Mouse (Mus musculus): ENCODE data around the gene Acox1.

Acox1 gene

DNA sequence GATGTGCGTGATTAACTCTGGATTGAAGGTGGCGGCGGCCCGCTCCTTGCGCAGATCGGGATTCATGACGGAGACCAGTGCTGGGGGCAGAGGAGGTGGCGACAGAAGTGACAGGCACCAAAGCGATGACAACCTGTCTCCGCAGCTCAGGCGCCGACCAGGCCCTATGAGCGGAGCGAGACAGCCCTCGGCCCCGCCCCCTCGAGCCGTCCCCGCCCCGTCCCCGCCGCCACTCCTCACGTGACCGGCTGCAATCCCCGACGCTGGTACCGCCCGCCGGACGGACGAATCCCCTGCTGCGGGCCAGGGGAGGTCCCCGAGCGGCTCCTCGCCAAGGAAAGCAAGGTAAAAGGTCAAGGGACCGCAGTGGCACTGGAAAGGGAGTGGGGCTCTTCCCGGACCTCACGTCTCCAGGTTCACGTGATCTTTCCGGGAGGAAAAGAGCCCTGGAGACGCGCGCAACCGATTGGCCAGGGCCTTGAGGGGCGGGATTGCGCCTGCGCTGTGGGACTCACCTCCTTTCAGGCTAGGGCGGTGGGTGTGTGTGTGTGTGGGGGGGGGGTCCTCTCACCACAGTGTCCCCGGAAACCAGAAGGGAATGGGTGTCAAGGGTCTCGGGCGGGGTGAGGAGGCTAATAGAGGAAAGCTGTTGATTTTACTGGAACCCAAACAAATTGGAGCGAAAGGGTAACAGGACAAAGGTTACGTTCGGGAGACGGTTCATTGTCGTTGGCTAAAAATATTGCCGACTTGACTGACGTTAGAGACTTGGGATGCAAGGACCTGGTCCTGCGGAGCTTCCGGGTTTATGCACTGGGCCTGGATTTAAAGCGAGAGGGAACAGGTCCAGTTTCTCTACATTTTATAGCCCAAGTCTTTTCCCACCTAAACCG, at the start of gene Acox1, which contains the start of gene Ten1:
Gene Acox1 (minus strand): TSS at position 407 of the 893 bp plus-strand sequence.
Gene Ten1 (plus strand): TSS at position 217 of the 893 bp plus-strand sequence.
- in situ Hi-C loops (cut with MseI, MboI): no loop called here

DNA sequence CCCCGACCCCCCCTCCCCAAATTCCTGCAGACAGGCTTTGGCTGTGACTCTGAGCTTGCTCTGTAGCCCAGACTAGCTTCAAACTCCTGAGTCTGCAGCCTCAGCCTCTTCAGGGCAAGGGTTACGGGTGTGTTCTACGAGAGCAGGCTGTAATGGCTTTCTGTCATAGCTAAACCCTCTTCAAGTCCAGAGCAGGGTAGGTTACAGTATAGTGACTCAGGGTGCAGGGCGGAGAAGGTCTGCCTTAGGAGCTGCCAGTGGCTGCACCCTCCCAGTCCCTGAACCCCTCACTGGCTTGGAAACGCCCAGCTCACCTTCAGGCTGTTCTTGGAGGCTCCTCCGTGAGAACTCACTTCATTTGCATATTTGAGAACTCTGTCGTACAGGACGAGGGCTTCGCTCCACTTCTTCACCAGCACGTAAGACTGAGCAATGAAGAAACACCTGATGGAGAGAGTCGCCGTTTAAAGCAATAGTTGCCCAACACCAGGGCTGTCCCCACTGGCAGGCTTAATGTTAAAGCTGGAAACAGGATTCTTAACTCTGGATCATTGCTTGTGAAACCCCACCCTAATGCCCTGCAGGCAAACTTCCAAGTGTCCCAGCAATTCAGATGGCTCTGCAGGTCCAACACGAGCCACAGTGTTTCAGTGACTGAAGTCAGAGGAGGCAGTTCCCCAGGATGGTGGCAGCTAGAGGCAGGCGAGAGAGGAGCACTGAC, 48.8 kb upstream of the Acox1 start:
- in situ Hi-C loops (cut with MseI, MboI): no loop called here

DNA sequence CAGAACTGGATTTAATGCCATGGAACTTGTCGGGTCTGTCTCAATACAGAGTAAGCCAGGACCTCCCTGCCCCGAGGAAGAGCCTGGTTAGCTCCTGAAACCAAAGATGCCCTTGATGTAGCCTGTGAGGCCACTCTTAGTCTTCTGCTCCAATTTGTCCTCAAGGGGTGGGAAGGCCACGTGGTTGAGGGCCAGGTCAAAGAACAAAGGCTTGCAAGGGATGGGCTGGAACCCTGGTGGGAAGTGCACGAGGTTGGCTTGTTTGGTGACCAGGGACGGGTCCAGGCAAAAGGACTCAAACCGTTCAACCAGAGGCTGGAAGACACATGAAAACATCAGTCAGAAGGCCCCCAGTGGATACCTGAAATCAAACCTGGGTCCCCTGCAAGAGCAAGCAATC, 46.8 kb upstream of the Acox1 start:
- in situ Hi-C loops (cut with MseI, MboI): no loop called here

DNA sequence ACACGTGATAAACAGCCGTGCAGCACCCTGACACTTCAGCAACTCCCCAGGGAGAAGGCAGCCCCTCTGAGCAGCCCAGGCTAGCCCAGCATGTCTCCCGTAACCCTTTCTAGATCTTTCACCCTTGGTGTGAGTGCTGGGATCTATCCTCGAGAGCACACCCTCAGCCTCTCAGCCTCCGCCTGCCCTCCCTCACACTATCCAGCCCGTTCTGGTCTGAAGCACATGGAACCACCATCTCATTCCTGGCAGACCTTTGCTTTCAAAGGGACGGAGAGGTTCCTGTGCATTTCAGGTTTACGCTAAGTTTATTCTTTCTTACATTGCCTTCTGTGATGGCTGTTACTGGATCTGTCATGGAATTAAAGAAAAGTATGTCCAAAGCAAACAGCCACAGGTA, 45.7 kb upstream of the Acox1 start:
- in situ Hi-C loops (cut with MseI, MboI): no loop called here

DNA sequence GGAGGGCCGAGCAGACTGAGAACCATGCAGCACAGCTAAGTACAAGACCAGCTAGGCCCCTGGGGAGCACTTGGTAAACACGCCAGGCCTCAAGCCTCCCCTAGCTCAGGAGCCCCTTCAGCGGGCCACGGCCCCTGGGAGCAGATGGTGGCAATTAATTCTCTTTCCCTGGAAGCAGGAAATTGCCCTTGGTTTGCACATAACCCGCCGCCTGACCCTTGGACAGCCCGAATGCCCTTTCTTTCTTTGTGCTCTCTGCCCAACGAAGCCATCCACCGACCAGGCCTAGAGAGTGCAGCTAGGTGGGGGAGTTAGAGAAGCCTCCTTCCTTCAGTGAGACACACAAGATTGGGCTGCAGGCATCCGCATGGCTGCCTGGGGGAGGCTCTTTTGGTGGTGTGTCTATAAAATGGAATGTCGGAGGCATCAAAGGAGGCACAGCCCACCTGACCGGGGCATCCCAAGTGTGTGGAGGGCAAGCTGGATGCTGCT, 42.9 kb upstream of the Acox1 start:
- in situ Hi-C loops (cut with MseI, MboI): no loop called here

DNA sequence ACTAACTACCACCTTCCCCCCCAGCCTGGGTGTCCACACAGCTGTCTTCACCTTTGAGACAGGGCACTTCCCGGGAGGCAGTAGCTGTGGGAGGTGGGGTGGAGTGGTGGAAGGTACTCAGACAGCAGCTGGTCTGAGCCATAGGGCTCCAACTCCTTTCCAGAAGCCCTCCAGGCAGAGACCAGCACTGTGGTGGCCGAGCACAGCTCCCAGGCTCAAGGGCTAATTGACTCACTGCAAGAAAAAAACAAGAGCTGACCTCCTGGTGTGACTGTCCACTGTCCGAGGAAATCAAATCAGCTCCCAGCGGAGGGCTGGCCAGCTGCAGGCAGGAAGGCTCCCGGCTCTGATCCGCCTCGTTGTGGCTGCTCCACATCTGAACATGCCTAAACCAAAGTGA, 41.0 kb upstream of the Acox1 start:
- in situ Hi-C loops (cut with MseI, MboI): no loop called here

DNA sequence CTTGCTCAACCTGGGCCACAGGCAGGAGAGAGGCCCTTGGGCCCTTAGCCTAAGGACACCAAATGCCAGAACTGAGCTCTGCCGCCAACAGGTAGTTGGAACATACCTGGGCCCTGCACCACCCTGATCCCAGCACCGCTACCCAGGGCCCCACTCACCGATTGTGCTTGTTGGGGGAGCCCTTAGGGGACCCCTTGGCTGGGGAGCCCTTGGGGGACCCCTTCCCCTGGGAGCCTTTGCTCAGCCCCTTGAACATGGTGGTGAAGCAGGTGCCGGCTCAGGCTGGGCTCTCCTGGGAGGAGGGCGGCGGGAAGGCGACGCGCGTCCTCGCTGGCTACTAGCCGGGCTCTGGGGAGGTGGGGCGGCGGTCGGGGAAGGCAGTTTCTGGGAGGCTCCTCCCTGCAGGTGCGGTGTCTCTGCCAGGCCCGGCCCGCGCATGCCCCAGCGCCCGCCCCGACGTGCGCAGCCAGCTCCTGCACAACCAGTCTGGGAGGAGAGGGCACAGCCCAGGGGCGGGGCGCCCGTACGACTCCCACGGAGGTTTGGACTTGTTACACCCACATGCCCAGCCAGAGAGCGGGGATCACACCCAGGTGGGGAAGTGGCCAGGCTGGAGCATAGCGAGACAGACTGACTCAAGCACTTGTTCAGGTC, 39.0 kb upstream of the Acox1 start, which contains the start of gene Evpl:
Gene Evpl (minus strand): TSS at position 336 of the 654 bp plus-strand sequence.
- in situ Hi-C loops (cut with MseI, MboI): no loop called here

DNA sequence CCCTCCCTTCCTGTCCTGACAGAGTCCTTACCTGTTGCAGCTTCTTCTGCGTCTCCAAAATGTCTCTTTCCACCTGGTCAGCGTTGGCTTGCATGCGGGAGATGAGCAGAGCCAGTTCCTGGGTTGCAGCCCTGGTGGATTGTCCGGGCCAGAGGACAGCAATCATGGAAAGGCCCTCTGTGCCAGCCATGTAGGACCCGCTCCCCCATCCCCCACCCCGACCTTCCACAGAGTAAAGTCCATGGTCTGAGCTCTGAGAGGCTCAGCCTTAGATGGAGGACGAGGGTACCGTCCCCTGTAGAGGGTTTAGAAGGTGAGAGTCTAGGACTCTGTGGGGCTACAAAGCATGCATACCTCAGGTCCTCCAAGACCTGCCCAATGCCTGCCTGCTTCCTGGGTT, 36.1 kb upstream of the Acox1 start:
- in situ Hi-C loops (cut with MseI, MboI): no loop called here

DNA sequence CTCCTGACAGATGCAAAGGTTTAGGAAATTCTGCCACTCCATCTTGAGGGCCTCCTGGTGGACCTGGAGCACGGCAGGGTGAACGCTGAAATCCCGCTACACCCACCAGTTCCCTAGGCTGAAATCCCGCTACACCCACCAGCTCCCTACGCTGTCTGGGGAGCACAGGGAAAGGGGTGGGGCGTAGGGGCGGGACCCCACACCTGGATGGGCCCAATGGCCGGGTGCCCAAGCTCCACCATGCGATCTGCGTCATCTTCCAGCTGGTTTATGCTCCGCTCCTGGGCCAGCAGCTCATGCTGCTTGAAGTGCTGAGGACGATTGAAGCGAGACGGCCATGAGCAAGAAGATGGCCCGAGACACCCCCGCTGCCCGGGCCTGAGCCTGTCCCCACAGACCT, 33.6 kb upstream of the Acox1 start:
- in situ Hi-C loops (cut with MseI, MboI): no loop called here

DNA sequence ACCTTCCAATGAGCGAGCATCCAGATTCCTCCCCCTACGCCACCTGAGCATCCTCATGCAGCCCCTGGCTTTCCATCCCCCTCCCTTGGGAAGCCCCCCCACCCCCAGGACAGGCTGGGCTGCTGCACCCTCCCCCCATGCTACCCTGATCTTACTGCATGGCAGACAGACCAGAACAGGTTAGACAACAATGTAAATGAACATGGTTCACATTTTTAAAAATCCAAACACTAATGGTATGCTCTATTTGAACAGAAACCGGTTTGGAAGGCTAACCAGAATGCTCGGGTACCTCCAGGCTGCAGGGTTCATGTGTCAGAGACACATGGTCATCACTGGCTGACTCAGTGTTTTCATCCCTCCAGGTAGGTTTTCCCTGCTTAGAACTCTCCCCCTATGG, 29.9 kb upstream of the Acox1 start:
- in situ Hi-C loops (cut with MseI, MboI): loop anchor here in 1 of 2 experiments (10.0 kb wide), 1 partner anchor 66 kb away; no protein-coding TSS in a partner anchor

DNA sequence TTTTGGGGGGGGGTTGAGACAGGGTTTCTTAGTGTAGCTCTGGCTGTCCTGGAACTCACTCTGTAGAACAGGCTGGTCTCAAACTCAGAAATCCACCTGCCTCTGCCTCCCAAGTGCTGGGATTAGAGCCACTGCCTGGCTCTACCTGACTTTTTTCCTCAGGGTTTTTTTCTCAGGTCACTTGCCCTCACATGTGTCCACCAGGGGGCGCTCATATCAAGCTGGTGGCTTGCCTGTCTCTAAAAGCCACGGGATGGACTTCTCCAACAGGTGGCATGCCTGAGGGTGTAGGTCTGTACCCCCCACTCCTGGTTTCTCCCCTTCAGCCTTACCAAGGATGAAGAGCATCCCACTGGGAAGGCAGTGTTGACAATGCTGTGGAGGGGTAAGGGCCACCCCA, 27.6 kb upstream of the Acox1 start:
- in situ Hi-C loops (cut with MseI, MboI): loop anchor here in 1 of 2 experiments (10.0 kb wide), 1 partner anchor 68 kb away; no protein-coding TSS in a partner anchor

DNA sequence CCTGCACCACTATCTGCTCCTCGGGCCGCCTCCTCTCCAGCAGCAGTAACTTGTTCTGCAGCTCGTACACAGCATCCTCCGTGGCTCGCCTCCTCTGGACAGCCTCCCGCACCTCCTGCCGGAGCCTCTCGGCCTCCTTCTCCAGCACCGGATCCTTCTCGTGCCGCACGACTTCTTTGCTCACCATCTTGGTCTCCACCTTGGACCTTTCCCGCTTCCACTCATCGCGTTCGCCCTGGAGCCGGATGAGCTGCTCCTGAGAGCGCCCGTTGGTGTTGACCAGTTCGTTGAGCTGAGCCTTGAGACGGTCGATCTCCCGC, 23.9 kb upstream of the Acox1 start:
- in situ Hi-C loops (cut with MseI, MboI): loop anchor here (5.0 to 10.0 kb wide), 2 partner anchors 72 to 80 kb away; no protein-coding TSS in a partner anchor

DNA sequence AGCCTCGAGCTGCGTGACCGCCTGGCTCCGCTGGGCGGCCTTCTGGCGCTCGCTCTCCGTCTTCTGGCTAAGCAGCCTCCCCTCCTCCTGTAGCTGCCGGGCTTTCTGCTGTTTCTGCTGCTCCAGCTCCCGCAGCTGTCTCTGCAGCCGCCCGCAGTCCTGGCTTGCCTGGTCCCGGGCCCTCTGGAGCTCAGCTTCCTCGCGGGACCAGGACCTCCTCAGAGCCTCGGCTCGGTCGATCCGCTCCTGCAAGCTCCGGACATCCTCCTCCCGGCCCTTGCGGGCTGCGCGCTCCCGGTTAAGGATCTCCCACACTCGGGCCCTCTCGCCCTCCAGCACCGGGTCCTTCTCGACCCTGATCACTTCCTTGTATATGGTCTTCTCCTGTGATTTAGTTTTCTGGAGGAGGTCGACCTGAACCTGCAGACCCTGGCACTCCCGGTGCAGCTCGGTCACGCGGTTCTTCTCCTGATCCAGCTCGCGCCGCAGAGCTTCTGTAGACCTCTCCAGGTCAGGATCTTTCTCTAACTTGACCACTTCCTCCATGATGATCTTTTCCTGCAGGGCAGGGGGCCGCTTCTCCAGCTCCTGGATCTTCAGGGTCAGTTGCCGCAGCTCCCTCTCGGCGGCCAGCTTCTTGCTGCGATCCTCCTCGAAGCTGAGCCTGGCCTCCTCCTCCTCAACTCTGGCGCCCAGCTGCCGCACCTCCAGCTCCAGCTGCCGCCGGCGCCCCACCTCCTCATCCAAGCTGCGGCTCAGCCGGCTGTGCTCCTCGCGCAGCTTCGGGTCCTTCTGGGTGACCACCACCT, 23.3 kb upstream of the Acox1 start:
- in situ Hi-C loops (cut with MseI, MboI): loop anchor here (5.0 to 10.0 kb wide), 2 partner anchors 73 to 80 kb away; no protein-coding TSS in a partner anchor

DNA sequence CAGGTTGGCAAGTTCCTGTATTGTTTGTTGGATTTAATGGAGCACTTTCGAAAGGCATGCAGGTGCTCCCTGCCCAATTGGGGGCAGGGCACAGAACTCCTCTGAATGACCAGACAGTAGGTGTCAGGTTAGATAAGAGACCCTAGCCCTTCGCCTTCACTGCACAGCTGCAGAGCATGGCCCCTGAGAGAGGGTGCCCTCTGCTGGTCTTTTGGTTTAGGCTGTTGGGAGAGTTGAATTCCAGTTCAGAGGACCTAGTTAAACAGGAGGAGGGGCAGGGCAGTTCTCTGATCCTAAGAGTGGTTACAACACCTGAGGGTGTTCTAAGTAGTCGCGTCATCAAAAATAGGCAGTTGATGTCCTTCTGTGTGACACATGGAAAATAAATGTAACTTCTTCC, 21.0 kb upstream of the Acox1 start:
- in situ Hi-C loops (cut with MseI, MboI): loop anchor here (5.0 to 10.0 kb wide), 2 partner anchors 75 to 82 kb away; no protein-coding TSS in a partner anchor

DNA sequence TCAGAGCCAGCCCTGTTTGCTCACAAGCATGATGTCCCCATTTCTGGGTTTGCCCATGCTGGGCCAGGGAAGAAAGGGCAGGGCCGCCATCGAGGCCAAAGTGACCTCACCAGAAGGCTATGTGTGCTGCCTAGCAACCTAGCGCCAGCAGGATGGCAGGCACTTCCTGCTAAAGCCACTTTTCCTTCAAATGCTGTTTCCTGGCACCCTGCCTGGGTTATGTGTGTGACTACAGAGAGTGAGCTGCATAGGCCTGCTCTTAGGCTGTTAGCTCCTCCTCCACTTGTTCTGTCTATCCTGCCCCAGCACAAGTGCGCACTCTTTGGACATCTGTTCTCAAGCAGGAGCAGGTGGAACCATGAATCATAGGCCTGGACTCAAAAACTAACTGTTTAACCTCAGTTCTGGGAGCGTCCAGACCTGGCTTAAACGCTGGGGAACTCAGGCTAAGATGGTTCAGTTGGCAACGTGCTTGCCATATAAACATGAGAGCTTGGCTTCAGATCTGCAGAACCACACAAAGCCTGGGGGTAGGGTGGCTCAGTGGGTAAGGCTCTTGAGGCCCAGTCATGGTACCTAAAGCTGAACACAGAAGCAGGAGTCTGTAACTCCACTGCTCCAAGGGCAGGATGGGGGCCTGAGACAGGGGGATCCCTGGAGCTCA, 20.0 kb upstream of the Acox1 start:
- in situ Hi-C loops (cut with MseI, MboI): no loop called here

DNA sequence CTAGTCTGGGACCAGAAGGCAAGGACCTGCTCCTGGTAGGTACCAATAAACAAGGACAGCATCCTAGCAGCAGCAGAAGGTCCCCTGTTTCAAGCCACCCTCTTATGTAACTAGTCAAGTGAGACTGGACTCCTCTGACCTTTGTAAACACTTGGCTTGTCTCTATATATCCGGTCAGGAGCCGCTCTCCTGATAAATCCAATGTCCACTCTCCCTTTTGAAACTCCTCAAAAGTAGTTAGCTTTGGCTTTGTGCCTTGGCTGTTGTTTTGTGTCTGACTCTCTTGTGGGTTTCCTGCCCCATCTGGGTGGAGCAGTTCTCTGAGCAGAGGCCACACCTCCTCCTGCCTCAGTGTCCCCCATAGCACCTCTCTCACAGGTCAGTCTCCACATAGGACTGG, 19.4 kb upstream of the Acox1 start:
- in situ Hi-C loops (cut with MseI, MboI): no loop called here

DNA sequence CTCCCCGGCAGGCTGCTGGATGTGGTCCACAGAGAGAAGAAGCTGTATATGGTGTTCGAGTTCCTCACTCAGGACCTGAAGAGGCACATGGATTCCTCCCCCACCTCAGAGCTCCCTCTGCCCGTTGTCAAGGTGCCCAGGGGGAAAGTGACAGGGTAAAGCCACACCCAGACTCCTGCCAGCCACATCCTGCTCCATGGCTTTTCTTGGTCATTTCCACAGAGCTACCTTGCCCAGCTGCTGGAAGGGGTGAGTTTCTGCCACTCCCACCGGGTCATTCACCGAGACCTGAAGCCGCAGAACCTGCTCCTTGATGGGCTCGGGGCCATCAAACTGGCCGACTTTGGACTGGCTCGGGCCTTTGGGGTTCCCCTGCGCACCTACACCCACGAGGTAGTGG, 17.7 kb upstream of the Acox1 start:
- in situ Hi-C loops (cut with MseI, MboI): no loop called here

DNA sequence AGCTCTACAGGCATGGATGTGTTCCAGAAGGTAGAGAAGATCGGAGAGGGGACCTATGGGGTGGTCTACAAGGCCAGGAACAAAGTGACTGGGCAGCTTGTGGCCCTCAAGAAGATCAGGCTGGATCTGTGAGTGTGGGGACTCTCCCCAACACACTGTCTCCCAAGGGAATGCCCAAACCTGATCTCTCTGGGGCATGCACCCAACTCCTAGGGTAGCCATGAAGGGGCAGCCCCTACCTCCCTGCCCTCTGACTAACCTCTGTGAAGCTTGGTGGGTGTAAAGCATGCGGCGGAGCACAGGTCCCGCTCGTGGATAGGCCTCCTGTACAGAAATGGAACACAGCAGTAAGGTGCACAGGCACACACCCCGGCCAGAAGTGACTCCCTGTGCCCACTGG, 17.1 kb upstream of the Acox1 start:
- in situ Hi-C loops (cut with MseI, MboI): no loop called here

DNA sequence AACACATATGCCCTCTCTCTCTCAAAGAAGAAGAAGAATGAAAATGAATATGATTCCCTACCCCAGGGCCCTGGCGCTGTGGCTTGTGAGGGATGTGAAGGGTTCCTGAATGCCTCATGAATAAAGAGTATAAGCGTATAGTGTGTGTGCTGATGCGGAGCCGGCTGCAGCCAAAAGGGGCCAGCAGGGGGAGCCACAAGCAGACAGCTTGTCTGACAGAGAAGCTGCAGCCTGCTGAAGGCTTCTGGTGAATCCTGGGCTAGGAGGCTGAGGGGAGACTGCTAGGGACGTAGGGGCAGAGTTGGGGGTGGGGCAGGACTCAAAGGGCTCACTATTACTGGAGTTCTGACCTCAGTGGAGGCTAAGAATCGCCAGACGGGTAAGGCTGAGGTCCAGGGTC, 16.3 kb upstream of the Acox1 start:
- in situ Hi-C loops (cut with MseI, MboI): no loop called here

DNA sequence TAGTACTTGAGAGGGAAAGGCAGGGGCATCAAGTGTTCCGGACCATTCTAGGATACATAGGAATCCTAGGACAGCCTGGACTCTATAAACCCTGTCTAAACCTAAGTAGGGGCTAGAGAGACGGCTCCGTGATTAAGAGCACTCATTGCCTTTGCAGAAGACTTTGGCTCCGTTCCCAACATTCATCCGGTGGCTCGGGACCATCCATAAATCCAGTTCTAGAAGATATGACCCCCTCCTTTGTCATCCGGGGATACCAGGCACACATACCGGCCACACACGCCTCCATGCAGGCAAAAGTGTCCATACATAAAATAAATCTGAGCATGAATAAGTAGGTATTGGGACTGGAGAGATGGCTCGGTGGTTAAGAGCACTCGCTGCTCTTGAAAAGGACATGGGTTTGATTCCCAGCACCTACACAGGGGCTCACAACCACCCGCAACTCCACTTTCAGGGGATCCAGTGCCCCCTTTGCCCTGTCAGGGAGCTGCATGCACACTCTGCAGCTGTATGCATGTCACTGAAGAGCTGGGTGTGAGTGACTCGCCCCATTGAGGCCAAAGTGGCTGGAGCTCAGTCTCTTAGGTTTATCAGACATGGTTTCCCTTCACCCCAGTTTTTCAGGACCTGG, 15.1 kb upstream of the Acox1 start:
- in situ Hi-C loops (cut with MseI, MboI): no loop called here

All from mouse trophoblast stem cell (cell line).